Mouse (Mus musculus): Measurements from ENCODE around the gene Chuk.
A peak's percentile ranks its signal among the peaks of the same experiment; 100 is the strongest.
"Not testable (repeated sequence)": the region's sequence is repeated elsewhere in the genome, so short reads cannot be mapped to it uniquely, and the experiment has no call there.

The Chuk gene

GRCm38 (mm10) chr19:44127729-44128497 is 20.6 kb upstream of the Chuk start:
- Histone ChIP-seq H3K36me3 (ENCODE audit: control insufficient read depth, insufficient read depth, low read length, poor library complexity, severe bottlenecking) (peaks cover 15% of the 10 kb centered on the region; the same call in 1 of the 2 replicates), H3K27me3 (ENCODE audit: control insufficient read depth, insufficient read depth, low read length, poor library complexity, severe bottlenecking) (no peaks in the 10 kb centered on the region)
- DNase-seq (ENCODE audit: low read depth, low spot score): no peak

GRCm38 (mm10) chr19:44121137-44121536 is 13.9 kb upstream of the Chuk start:
- H3K27me3 ChIP-seq (ENCODE audit: control insufficient read depth, insufficient read depth, low read length, poor library complexity, severe bottlenecking): no peaks in the 10 kb centered on the region
- no peak for DNase-seq (ENCODE audit: low read depth, low spot score)
- peaks cover 10% of the 10 kb centered on the region for H3K36me3 ChIP-seq (ENCODE audit: control insufficient read depth, insufficient read depth, low read length, poor library complexity, severe bottlenecking)

- DNase-seq (ENCODE audit: low read depth, low spot score); H3K27me3 ChIP-seq (ENCODE audit: control insufficient read depth, insufficient read depth, low read length, poor library complexity, severe bottlenecking): not testable (repeated sequence)
- H3K36me3 ChIP-seq (ENCODE audit: control insufficient read depth, insufficient read depth, low read length, poor library complexity, severe bottlenecking): peaks cover 10% of the 10 kb centered on the region
Measured at GRCm38 (mm10) chr19:44120686-44121085, 13.4 kb upstream of the Chuk start.

- no peaks in the 10 kb centered on the region for H3K27me3 ChIP-seq (ENCODE audit: control insufficient read depth, insufficient read depth, low read length, poor library complexity, severe bottlenecking)
- H3K36me3 ChIP-seq (ENCODE audit: control insufficient read depth, insufficient read depth, low read length, poor library complexity, severe bottlenecking): peaks cover 5% of the 10 kb centered on the region
- peak; percentile 66 for DNase-seq (ENCODE audit: low read depth, low spot score)
Measured at GRCm38 (mm10) chr19:44117793-44118192, 10.5 kb upstream of the Chuk start.

- peaks cover 7% of the 10 kb centered on the region for H3K36me3 ChIP-seq (ENCODE audit: control insufficient read depth, insufficient read depth, low read length, poor library complexity, severe bottlenecking)
- H3K27me3 ChIP-seq (ENCODE audit: control insufficient read depth, insufficient read depth, low read length, poor library complexity, severe bottlenecking): no peaks in the 10 kb centered on the region
- peak; percentile 31 for DNase-seq (ENCODE audit: low read depth, low spot score)
Measured at GRCm38 (mm10) chr19:44111706-44112105, 4.4 kb upstream of the Chuk start.

- no peaks in the 10 kb centered on the region for H3K27me3 ChIP-seq (ENCODE audit: control insufficient read depth, insufficient read depth, low read length, poor library complexity, severe bottlenecking)
- H3K36me3 ChIP-seq (ENCODE audit: control insufficient read depth, insufficient read depth, low read length, poor library complexity, severe bottlenecking): peaks cover 7% of the 10 kb centered on the region
- DNase-seq (ENCODE audit: low read depth, low spot score): no peak
Measured at GRCm38 (mm10) chr19:44110356-44110755, 3.1 kb upstream of the Chuk start.

GRCm38 (mm10) chr19:44108996-44109395 is 1.7 kb upstream of the Chuk start:
- DNase-seq (ENCODE audit: low read depth, low spot score): no peak
- Histone ChIP-seq H3K27me3 (ENCODE audit: control insufficient read depth, insufficient read depth, low read length, poor library complexity, severe bottlenecking) (no peaks in the 10 kb centered on the region), H3K36me3 (ENCODE audit: control insufficient read depth, insufficient read depth, low read length, poor library complexity, severe bottlenecking) (peaks cover 7% of the 10 kb centered on the region)

- H3K27me3 ChIP-seq (ENCODE audit: control insufficient read depth, insufficient read depth, low read length, poor library complexity, severe bottlenecking): no peaks in the 10 kb centered on the region
- H3K36me3 ChIP-seq (ENCODE audit: control insufficient read depth, insufficient read depth, low read length, poor library complexity, severe bottlenecking): peaks cover 5% of the 10 kb centered on the region
- no peak for DNase-seq (ENCODE audit: low read depth, low spot score)
Measured at GRCm38 (mm10) chr19:44107661-44108521, 611 bp upstream of the Chuk start.

- no peak for DNase-seq (ENCODE audit: low read depth, low spot score)
- Histone ChIP-seq H3K27me3 (ENCODE audit: control insufficient read depth, insufficient read depth, low read length, poor library complexity, severe bottlenecking) (no peaks in the 10 kb centered on the region), H3K36me3 (ENCODE audit: control insufficient read depth, insufficient read depth, low read length, poor library complexity, severe bottlenecking) (peaks cover 4% of the 10 kb centered on the region)
Measured at GRCm38 (mm10) chr19:44104393-44104792, 2.9 kb downstream of the Chuk start.

- H3K27me3 ChIP-seq (ENCODE audit: control insufficient read depth, insufficient read depth, low read length, poor library complexity, severe bottlenecking): no peaks in the 10 kb centered on the region
- peaks cover 4% of the 10 kb centered on the region for H3K36me3 ChIP-seq (ENCODE audit: control insufficient read depth, insufficient read depth, low read length, poor library complexity, severe bottlenecking)
- DNase-seq (ENCODE audit: low read depth, low spot score): no peak
Measured at GRCm38 (mm10) chr19:44103001-44103400, 4.3 kb downstream of the Chuk start.

- Histone ChIP-seq H3K36me3 (ENCODE audit: control insufficient read depth, insufficient read depth, low read length, poor library complexity, severe bottlenecking) (peaks cover 14% of the 10 kb centered on the region), H3K27me3 (ENCODE audit: control insufficient read depth, insufficient read depth, low read length, poor library complexity, severe bottlenecking) (no peaks in the 10 kb centered on the region)
- DNase-seq (ENCODE audit: low read depth, low spot score): no peak
Measured at GRCm38 (mm10) chr19:44100840-44101239, 6.4 kb downstream of the Chuk start.

- 0 out of 2 replicates have a peak, but pooled peaks cover 11% of the 10 kb centered on the region for H3K36me3 ChIP-seq (ENCODE audit: control insufficient read depth, insufficient read depth, low read length, poor library complexity, severe bottlenecking)
- DNase-seq (ENCODE audit: low read depth, low spot score): no peak
- no peaks in the 10 kb centered on the region for H3K27me3 ChIP-seq (ENCODE audit: control insufficient read depth, insufficient read depth, low read length, poor library complexity, severe bottlenecking)
Measured at GRCm38 (mm10) chr19:44086278-44086677, 21.0 kb downstream of the Chuk start.

GRCm38 (mm10) chr19:44080920-44081319 is 26.4 kb downstream of the Chuk start:
- Histone ChIP-seq H3K27me3 (ENCODE audit: control insufficient read depth, insufficient read depth, low read length, poor library complexity, severe bottlenecking) (no peaks in the 10 kb centered on the region), H3K36me3 (ENCODE audit: control insufficient read depth, insufficient read depth, low read length, poor library complexity, severe bottlenecking) (peaks cover 19% of the 10 kb centered on the region)
- DNase-seq (ENCODE audit: low read depth, low spot score): no peak

GRCm38 (mm10) chr19:44080023-44080422 is 27.3 kb downstream of the Chuk start:
- H3K27me3 ChIP-seq (ENCODE audit: control insufficient read depth, insufficient read depth, low read length, poor library complexity, severe bottlenecking): no peaks in the 10 kb centered on the region
- no peak for DNase-seq (ENCODE audit: low read depth, low spot score)

GRCm38 (mm10) chr19:44077024-44077423 is 30.3 kb downstream of the Chuk start:
- peaks cover 15% of the 10 kb centered on the region for H3K36me3 ChIP-seq (ENCODE audit: control insufficient read depth, insufficient read depth, low read length, poor library complexity, severe bottlenecking)
- no peak for DNase-seq (ENCODE audit: low read depth, low spot score)
- H3K27me3 ChIP-seq (ENCODE audit: control insufficient read depth, insufficient read depth, low read length, poor library complexity, severe bottlenecking): no peaks in the 10 kb centered on the region

More at GRCm38 (mm10) chr19:44080023-44080422, 27.3 kb downstream of the Chuk start:
- peaks cover 19% of the 10 kb centered on the region for H3K36me3 ChIP-seq (ENCODE audit: control insufficient read depth, insufficient read depth, low read length, poor library complexity, severe bottlenecking)
